In genomic region chrX:59567695-59568431, GRCm38 (mm10) we compare ENCODE assay signal across 8 mouse cellular contexts. TPM values are rescaled to one million over a fixed set of nuclear protein-coding genes. Genes with fewer than 3 reads are reported as not detected.
DNase-seq lines count a peak whose midpoint lies in the region; ATAC-seq and TF ChIP-seq lines count a peak whose summit lies in the region.

Gene Fgf13 (minus strand): TSS chrX:59568071.

- no peaks in the 10 kb centered on the region for H3K4me1 ChIP-seq in ES-E14 (ENCODE audit: control insufficient read depth in 2 of 2, insufficient read depth in 2 of 2, low read length in 2 of 2, poor library complexity in 1 of 2)
- no peaks in the 10 kb centered on the region for H3K4me1 ChIP-seq in forebrain, postnatal 0 days (ENCODE audit: insufficient read depth)

- no peak within 1 kb of the TSS for H3K27ac ChIP-seq in ES-E14 (ENCODE audit: insufficient read depth, low read depth, low read length, poor library complexity, severe bottlenecking)
- peak within 1 kb of the TSS; percentile 80 for H3K27ac ChIP-seq in forebrain, postnatal 0 days (ENCODE audit: low read depth, low read length)
- no peak within 1 kb of the TSS for H3K27ac ChIP-seq in macrophage

- in situ Hi-C loops in ES-E14 (cut with MboI; ENCODE audit: low sequenced_read_pairs in 2 of 2, unreplicated experiment in 2 of 2), result no loop called here

- H3K4me3 ChIP-seq in ES-E14 (ENCODE audit: insufficient read depth in 1 of 2, low read depth in 1 of 2, low read length in 2 of 2, poor library complexity in 1 of 2, severe bottlenecking in 1 of 2), result peak within 1 kb of the TSS; percentile 44 to 60
- H3K4me3 ChIP-seq in forebrain, postnatal 0 days (ENCODE audit: low read depth, low read length), result peak within 1 kb of the TSS; percentile 51
- peak within 1 kb of the TSS; percentile 36 for H3K4me3 ChIP-seq in macrophage (ENCODE audit: inconsistent target)

- H3K9ac ChIP-seq in ES-E14 (ENCODE audit: insufficient read depth, low read depth, low read length, poor library complexity, severe bottlenecking), result peak within 1 kb of the TSS; percentile 17
- H3K9ac ChIP-seq in forebrain, postnatal 0 days, result peak within 1 kb of the TSS; percentile 64

- whole genome bisulfite sequencing in forebrain, postnatal 0 days, result 31% methylated on average over 35 of the region's 47 CpGs
- WGBS in macrophage (ENCODE audit: missing documents), result 24% methylated on average over 26 of the region's 47 CpGs

- ATAC-seq in forebrain, postnatal 0 days, result peak; percentile 61

- no peaks in the 10 kb centered on the region for H3K79me2 ChIP-seq in macrophage (ENCODE audit: inconsistent target)

- no peaks in the 10 kb centered on the region for H3K27me3 ChIP-seq in forebrain, postnatal 0 days (ENCODE audit: insufficient read depth, low read length)

- peak within 1 kb of the TSS; percentile 52 for H3K4me2 ChIP-seq in forebrain, postnatal 0 days (ENCODE audit: low read depth)

- DNase-seq in ES-E14 (ENCODE audit: low read depth, low spot score), result peak; percentile 11
- peak; percentile 41 to 60 for DNase-seq in cerebellum, adult 18-20 months
- peak; percentile 63 for DNase-seq in forebrain, postnatal 0 days
- peak; percentile 47 for DNase-seq in heart, postnatal 4 days
- no peak for DNase-seq in layer of hippocampus, postnatal 25 days (ENCODE audit: extremely low spot score in 1 of 2, low spot score in 1 of 2)
- peak; percentile 2 to 11 for DNase-seq in right cerebral cortex, postnatal 36 days (ENCODE audit: low spot score in 2 of 2)
- no peak for DNase-seq in adipocyte (ENCODE audit: low spot score)

- no peak for TF ChIP-seq CTCF in forebrain, postnatal 0 days (IDR thresholded peaks at IDR 0.05; ENCODE audit: low read depth)

- no peaks in the 10 kb centered on the region for H3K9me3 ChIP-seq in ES-E14 (ENCODE audit: control insufficient read depth, insufficient read depth, low read depth, low read length)
- H3K9me3 ChIP-seq in forebrain, postnatal 0 days (ENCODE audit: low read length), result no peaks in the 10 kb centered on the region

- no peaks in the 10 kb centered on the region for H3K36me3 ChIP-seq in ES-E14 (ENCODE audit: control insufficient read depth, insufficient read depth, low read length, poor library complexity, severe bottlenecking)
- H3K36me3 ChIP-seq in forebrain, postnatal 0 days (ENCODE audit: insufficient read depth), result no peaks in the 10 kb centered on the region
- H3K36me3 ChIP-seq in macrophage (ENCODE audit: inconsistent target), result no peaks in the 10 kb centered on the region

TF ChIP-seq in ES-E14, 5 proteins besides CTCF, POLR2A, EP300 and RAD21:
- TF ChIP-seq ZNF384 (IDR thresholded peaks at IDR 0.05; ENCODE audit: low read depth, low read length), result no peak

RNA-seq across cellular contexts. Expression of gene Fgf13, which starts in this region (rescaled TPM):
- total RNA-seq in ES-E14 (2012; rRNA removed), result 1.3 and 1.5 TPM in 2 replicates
- total RNA-seq in forebrain, postnatal 0 days (2014; rRNA removed), result 168 and 187 TPM in 2 replicates
- 154 and 236 TPM in 2 replicates for polyA plus RNA-seq in forebrain, postnatal 0 days (2015; fragmentation: Nextera tagmentation; extraction: Ambion mirVana)
- 100 to 1,000 TPM; 124 to 144 TPM for total RNA-seq in heart, postnatal 4 days (2021)
- 100 to 1,000 TPM; 258 to 273 TPM for total RNA-seq in layer of hippocampus, postnatal 25 days (2021)
- total RNA-seq in macrophage (2018; cell fraction: chromatin; rRNA removed), result 1 to 10 TPM in 1 of 26 experiments, under 1 TPM in 1, not detected in 24; 0.63 to 3.7 TPM
- under 1 TPM in 10 of 26 experiments, not detected in 16; 0.07 to 0.22 (median 0.13) TPM for total RNA-seq in macrophage (2018; cell fraction: cytosol; rRNA removed)
- total RNA-seq in macrophage (2018; cell fraction: nucleus; rRNA removed), result 1 to 10 TPM in 3 of 26 experiments, not detected in 23; 1.2 to 3.2 (median 2.1) TPM
- 0.14 to 0.17 TPM in 2 of 3 replicates, not detected in the other for polyA plus RNA-seq in macrophage (2018)

Comparison
In these comparisons a context has a peak if more than half of its experiments do, and no peak if none do; other contexts are left out.
1. RNA of gene Fgf13 (total RNA-seq): 258 to 273 TPM in layer of hippocampus, postnatal 25 days, 168 to 187 TPM in forebrain, postnatal 0 days and 124 to 144 TPM in heart, postnatal 4 days; 1.3 to 1.5 TPM in ES-E14; every median in the first group is over 10 times any median in the second.
2. RNA of gene Fgf13 (polyA plus RNA-seq): 154 to 236 TPM in forebrain, postnatal 0 days; 0.14 to 0.17 TPM in macrophage; every median in the first group is over 100 times any median in the second.
3. DNase-seq: peak in ES-E14 (single experiment), cerebellum, adult 18-20 months (2 of 2), forebrain, postnatal 0 days (single experiment), heart, postnatal 4 days (single experiment) and right cerebral cortex, postnatal 36 days (2 of 2); none in layer of hippocampus, postnatal 25 days (0 of 2) and adipocyte (single experiment).
4. Peak in every context shown above with its lines, with median percentiles within 50 percentile points of each other: H3K4me3 ChIP-seq.